Mouse (Mus musculus): ENCODE measurements around the gene Psmb3. TPM values are rescaled to one million over a fixed set of nuclear protein-coding genes. Genes with fewer than 3 reads are reported as not detected.
A peak's percentile ranks its signal among the peaks of the same experiment; 100 is the strongest.
"Not testable (repeated sequence)": the region's sequence is repeated elsewhere in the genome, so short reads cannot be mapped to it uniquely, and the experiment has no call there.

Psmb3 gene
- total RNA-seq (2014; fragmentation: Nextera tagmentation) (181 and 283 TPM in 2 replicates), total RNA-seq (2017) (168 and 196 TPM in 2 replicates)

DNA sequence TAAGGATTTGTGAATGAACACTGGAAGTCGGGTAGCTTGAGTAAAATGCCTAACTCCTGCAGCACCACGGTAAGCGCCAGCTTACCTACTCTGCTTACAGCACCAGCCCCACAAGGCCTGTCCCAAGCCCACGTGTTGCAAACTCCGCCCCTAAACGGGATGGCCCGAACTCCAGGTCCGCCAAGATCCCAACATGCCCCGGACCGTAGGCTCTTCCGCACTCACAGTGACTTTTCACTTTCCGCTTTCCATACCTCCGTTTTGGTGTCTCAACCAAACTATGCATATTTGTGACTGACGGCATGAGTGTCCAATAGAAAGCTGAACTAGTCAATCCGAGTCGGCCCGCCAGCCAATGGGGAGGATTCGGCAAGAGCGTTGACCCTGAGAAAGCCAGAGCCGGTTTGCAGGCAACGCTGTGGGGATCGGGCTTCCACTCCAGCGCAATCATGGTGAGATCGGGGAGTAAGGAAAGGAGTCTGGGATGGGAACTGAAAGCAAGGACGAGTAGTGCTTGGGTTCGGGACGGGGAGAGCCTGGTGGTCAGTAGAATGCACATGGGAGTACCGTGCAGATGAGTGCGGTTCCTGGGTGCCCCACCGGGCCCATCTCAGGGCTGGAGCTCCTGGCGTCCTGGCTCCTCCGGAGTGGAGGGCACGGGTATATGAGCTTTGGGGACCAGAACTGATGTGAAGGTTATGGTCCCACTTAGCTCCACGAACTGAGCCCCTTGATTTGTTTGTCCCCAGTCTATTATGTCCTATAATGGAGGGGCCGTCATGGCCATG lies at the start of gene Psmb3:
Psmb3 (plus strand) TSS at position 361 of the 788 bp plus-strand sequence.
- ATAC-seq (replicated peaks; ENCODE audit: poor library complexity, severe bottlenecking): peak; percentile 76

GRCm38 (mm10) chr11:97654210-97654609 lies 49.0 kb upstream of the Psmb3 start:
- no peak for ATAC-seq (replicated peaks; ENCODE audit: poor library complexity, severe bottlenecking)

DNA sequence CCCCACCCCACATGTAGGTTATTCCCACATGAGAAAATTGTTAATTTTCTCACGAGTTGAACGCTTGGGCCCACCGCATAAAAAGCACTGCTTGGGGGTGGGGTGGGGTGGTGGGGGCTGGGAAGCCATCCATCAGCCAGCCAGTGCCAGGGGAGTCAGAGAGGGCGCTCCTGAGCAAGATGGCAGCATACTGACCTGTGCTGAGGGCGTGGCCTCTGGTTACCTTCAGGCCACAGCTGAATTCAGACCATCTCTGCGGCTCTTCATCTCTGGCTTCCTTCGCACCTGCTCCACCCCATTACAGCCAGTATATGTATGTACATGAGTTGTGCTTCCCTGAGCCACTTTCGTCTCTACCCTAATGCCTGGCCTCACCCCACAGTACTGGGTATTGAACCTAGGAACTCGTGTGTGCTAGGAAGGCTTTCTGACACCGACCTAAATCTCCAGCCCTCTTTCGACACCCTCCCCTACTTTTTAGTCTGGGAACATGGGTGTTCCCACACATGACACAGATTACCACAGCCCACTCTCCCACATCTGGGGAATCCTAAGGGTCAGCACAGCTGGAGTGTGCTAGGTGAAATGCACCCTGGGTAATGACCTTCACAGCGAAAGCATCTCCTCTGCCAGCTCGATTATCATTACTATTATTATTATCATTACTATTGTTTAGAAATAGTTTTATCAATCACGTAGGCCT lies 46.8 kb upstream of the Psmb3 start:
- no peak for ATAC-seq (replicated peaks; ENCODE audit: poor library complexity, severe bottlenecking)

DNA sequence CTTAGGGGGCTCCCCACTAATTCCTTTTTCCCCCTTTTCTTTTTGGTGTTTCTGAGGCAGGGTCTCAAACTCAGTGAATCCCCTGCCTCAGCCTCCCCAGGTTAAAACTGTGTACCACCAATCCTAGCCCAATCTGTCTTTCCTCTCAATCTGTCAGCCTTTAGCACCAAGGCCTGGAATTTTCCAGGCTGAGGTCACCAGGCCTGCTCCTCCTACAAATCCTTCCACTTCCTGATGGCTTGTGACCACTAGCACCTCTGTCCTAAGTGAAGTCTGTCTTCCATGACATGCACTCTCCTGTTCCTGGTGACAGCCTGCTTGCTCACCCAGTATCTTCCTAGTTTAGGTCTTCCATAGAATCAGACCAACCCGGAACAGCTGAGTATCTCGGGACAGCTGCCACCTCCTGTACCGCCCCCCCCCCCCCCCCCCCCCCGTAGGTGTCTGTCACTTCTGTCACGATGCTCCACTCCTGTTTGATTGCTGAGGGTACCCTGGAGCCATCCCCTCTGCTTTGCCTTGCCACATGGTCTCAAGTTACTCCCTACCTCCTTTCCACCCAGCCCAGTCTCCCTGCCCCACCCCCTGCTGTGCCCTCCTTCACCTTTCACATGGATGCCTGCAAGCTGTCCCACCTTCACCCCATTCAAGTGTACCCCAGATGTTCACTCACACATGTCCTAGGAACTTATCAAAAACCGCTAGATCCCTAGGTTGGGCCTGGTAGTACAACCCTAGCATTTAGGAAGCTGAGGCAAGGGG lies 45.8 kb upstream of the Psmb3 start:
- no peak for ATAC-seq (replicated peaks; ENCODE audit: poor library complexity, severe bottlenecking)

DNA sequence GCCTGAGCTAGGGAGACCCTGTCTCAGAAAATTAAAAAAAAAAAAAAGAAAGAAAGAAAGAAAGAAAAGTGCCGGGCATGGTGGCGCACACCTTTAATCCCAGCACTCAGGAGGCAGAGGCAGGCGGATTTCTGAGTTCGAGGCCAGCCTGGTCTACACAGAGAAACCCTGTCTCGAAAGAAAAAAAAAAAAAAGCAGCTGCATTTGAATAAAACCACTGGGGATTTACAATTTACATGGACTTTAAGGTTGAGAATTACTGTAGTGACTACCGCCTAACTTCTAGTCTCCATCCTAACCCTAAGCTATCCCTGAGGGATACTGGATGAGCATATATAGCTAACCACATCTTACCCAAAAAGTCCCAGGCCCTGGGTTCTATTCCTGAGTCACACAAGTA lies 45.2 kb upstream of the Psmb3 start:
- ATAC-seq (replicated peaks; ENCODE audit: poor library complexity, severe bottlenecking): not testable (repeated sequence)

DNA sequence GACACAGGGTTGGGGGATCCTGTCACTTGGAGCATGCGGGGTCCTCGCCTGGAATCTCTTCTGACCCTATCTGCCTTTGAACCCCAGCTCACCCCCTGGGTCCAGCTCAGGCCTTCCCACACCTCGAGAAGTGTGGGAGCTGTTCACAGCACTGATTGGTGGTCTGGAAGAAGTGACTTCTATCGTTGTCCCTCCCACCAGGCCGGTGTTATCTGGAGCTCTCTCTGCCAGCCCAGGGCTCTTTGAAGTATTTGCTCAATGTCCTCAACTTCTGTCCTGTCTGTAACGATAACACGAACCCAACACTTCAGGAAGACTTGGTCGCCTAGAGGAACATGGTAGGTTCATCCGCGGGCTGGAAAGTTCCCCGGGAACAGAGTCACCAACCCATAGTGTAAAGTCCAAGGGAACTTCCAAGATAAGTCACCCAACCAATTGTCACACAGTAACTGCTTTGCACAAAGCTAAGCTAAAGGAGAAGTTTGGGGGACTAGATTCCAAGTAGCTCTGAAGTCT lies 44.4 kb upstream of the Psmb3 start:
- ATAC-seq (replicated peaks; ENCODE audit: poor library complexity, severe bottlenecking): no peak; the same call in 1 of the 2 replicates

- peak; percentile 52 for ATAC-seq (replicated peaks; ENCODE audit: poor library complexity, severe bottlenecking)
These were observed 43.8 kb upstream of the Psmb3 start for GRCm38 (mm10) chr11:97659267-97659989.

GRCm38 (mm10) chr11:97659990-97660714 lies 43.0 kb upstream of the Psmb3 start:
- ATAC-seq (replicated peaks; ENCODE audit: poor library complexity, severe bottlenecking): peak; percentile 50

- ATAC-seq (replicated peaks; ENCODE audit: poor library complexity, severe bottlenecking): no peak
These were observed 42.2 kb upstream of the Psmb3 start for GRCm38 (mm10) chr11:97660734-97661647.

- ATAC-seq (replicated peaks; ENCODE audit: poor library complexity, severe bottlenecking): no peak
These were observed 41.5 kb upstream of the Psmb3 start for GRCm38 (mm10) chr11:97661648-97662133.

DNA sequence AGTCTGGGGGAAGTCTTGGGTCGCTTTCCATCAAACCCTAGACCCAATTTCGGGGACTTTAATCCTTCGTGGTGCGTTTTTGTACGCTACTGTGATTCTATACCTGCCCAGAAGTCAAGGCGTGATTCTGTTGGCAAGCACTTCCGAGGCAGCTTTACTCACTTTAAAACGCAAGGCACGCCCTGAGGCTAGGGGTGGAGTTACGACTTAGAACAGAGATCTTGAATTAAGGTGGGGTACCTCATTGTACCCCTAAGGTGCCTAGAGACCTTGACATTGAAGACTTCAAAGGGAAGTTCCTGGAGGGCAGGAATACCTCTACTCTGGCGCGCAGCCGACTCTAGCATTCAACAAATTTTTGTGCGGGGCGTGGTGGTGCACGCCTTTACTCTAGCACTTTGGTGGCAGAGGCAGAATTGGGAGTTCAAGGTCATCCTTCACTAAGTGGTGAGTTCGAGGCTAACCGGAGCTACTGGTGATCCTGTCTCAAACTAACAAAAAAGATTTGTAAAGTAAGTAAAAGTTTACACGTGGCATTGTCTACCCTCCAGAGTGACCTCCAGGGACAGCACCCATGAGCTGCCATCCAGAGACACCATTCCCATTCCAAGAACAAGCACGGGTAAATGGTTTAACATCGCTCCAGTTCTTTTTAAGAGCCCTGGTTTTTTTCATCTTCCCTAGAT lies 40.8 kb upstream of the Psmb3 start:
- no peak for ATAC-seq (replicated peaks; ENCODE audit: poor library complexity, severe bottlenecking)

DNA sequence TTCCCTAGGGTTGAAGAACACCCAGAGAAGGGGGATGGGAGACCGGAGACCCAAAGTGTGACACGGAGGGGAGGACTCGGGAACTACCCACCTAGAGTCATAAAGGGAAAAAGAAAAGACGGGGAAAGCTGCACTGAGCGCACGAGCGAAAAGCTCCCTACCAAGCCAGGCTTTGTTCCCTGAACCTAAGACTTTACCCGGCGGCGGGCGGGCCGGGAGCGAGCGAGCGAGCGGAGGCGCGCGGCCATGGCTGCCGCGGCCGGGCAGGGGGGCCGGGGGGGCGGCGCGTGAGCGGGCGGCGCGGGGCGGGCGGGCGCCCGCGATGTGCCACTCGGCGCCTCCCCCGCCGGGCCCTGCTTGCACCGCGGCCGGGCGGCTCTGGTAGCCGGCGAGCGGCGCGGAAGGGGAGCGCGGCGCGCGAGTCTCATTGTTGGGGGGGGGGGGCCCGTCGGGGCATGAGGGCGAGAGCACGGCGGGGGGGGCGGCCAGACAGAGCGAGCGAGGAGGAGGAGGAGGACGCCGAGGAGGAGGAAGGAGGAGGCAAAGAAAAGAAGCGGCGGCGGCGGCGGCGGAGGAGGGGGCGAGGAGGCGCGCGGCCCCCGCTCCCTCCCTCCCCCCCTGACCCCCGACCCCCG lies 40.2 kb upstream of the Psmb3 start, which contains the start of gene Mllt6:
Mllt6 (plus strand) TSS at position 522 of the 635 bp plus-strand sequence.
- no peak; the same call in 1 of the 2 replicates for ATAC-seq (replicated peaks; ENCODE audit: poor library complexity, severe bottlenecking)

- no peak for ATAC-seq (replicated peaks; ENCODE audit: poor library complexity, severe bottlenecking)
These were observed 39.5 kb upstream of the Psmb3 start for GRCm38 (mm10) chr11:97663528-97664338.

- ATAC-seq (replicated peaks; ENCODE audit: poor library complexity, severe bottlenecking): no peak
These were observed 38.9 kb upstream of the Psmb3 start for GRCm38 (mm10) chr11:97664339-97664665.

- ATAC-seq (replicated peaks; ENCODE audit: poor library complexity, severe bottlenecking): no peak
These were observed 38.4 kb upstream of the Psmb3 start for GRCm38 (mm10) chr11:97664771-97665240.

GRCm38 (mm10) chr11:97665431-97665830 lies 37.8 kb upstream of the Psmb3 start:
- no peak for ATAC-seq (replicated peaks; ENCODE audit: poor library complexity, severe bottlenecking)
